Mouse (Mus musculus): Measurements from ENCODE around the gene Tsnaxip1. TPM values are rescaled to one million over a fixed set of nuclear protein-coding genes. Genes with fewer than 3 reads are reported as not detected.

Tsnaxip1 gene
- polyA plus RNA-seq, 1 experiment from 2014 or later, result 0.77 TPM

GRCm38 (mm10) chr8:105795785-105796184, 31.7 kb upstream of the Tsnaxip1 start:
- no peak for ATAC-seq
- H3K4me3 ChIP-seq (ENCODE audit: low read depth, low read length), result no peak overlapping the region

GRCm38 (mm10) chr8:105798408-105798807, 29.1 kb upstream of the Tsnaxip1 start:
- ATAC-seq, result no peak
- H3K27ac ChIP-seq (ENCODE audit: low read length), result no peak overlapping the region
- no peak overlapping the region for H3K4me2 ChIP-seq (ENCODE audit: low read length)
- WGBS, result 92% methylated on average over 5 of the region's 5 CpGs
- H3K27me3 ChIP-seq (ENCODE audit: control insufficient read depth, insufficient read depth, low read depth, low read length), result no peaks in the 10 kb centered on the region
- no peaks in the 10 kb centered on the region for H3K9me3 ChIP-seq (replicated peaks; ENCODE audit: control insufficient read depth, low read length, poor library complexity, severe bottlenecking)
- H3K9ac ChIP-seq (ENCODE audit: low read depth, low read length), result no peak overlapping the region
- H3K4me3 ChIP-seq (ENCODE audit: low read depth, low read length), result no peak overlapping the region
- H3K36me3 ChIP-seq (ENCODE audit: control insufficient read depth, insufficient read depth, low read length), result no peaks in the 10 kb centered on the region
- H3K4me1 ChIP-seq (ENCODE audit: control insufficient read depth, insufficient read depth, low read length), result 0 out of 2 replicates have a peak, but pooled peaks cover 3% of the 10 kb centered on the region

More at GRCm38 (mm10) chr8:105795785-105796184, 31.7 kb upstream of the Tsnaxip1 start:
- Histone ChIP-seq H3K4me2 (ENCODE audit: low read length) (no peak overlapping the region), H3K9me3 (replicated peaks; ENCODE audit: control insufficient read depth, low read length, poor library complexity, severe bottlenecking) (no peaks in the 10 kb centered on the region), H3K27me3 (ENCODE audit: control insufficient read depth, insufficient read depth, low read depth, low read length) (no peaks in the 10 kb centered on the region), H3K9ac (ENCODE audit: low read depth, low read length) (no peak overlapping the region), H3K27ac (ENCODE audit: low read length) (no peak overlapping the region), H3K4me1 (ENCODE audit: control insufficient read depth, insufficient read depth, low read length) (0 out of 2 replicates have a peak, but pooled peaks cover 3% of the 10 kb centered on the region), H3K36me3 (ENCODE audit: control insufficient read depth, insufficient read depth, low read length) (no peaks in the 10 kb centered on the region)
- 78% methylated on average over 1 of the region's 1 CpGs for WGBS

GRCm38 (mm10) chr8:105799091-105799812, 28.3 kb upstream of the Tsnaxip1 start:
- Histone ChIP-seq H3K27me3 (ENCODE audit: control insufficient read depth, insufficient read depth, low read depth, low read length) (no peaks in the 10 kb centered on the region), H3K9ac (ENCODE audit: low read depth, low read length) (no peak overlapping the region), H3K27ac (ENCODE audit: low read length) (peak overlapping the region; percentile 29; the same call in 1 of the 2 replicates), H3K4me2 (ENCODE audit: low read length) (no peak overlapping the region), H3K4me1 (ENCODE audit: control insufficient read depth, insufficient read depth, low read length) (0 out of 2 replicates have a peak, but pooled peaks cover 3% of the 10 kb centered on the region), H3K4me3 (ENCODE audit: low read depth, low read length) (no peak overlapping the region), H3K9me3 (replicated peaks; ENCODE audit: control insufficient read depth, low read length, poor library complexity, severe bottlenecking) (no peaks in the 10 kb centered on the region), H3K36me3 (ENCODE audit: control insufficient read depth, insufficient read depth, low read length) (no peaks in the 10 kb centered on the region)
- WGBS, result 65% methylated on average over 8 of the region's 8 CpGs
- ATAC-seq, result no peak

GRCm38 (mm10) chr8:105801153-105801904, 26.2 kb upstream of the Tsnaxip1 start:
- H3K9me3 ChIP-seq (replicated peaks; ENCODE audit: control insufficient read depth, low read length, poor library complexity, severe bottlenecking), result no peaks in the 10 kb centered on the region
- 0 out of 2 replicates have a peak, but pooled peaks cover 3% of the 10 kb centered on the region for H3K4me1 ChIP-seq (ENCODE audit: control insufficient read depth, insufficient read depth, low read length)
- H3K36me3 ChIP-seq (ENCODE audit: control insufficient read depth, insufficient read depth, low read length), result 0 out of 2 replicates have a peak, but pooled peaks cover 2% of the 10 kb centered on the region
- H3K27ac ChIP-seq (ENCODE audit: low read length), result no peak overlapping the region
- WGBS, result 93% methylated on average over 6 of the region's 6 CpGs
- no peak overlapping the region for H3K9ac ChIP-seq (ENCODE audit: low read depth, low read length)
- H3K4me3 ChIP-seq (ENCODE audit: low read depth, low read length), result no peak overlapping the region
- no peak for ATAC-seq
- H3K27me3 ChIP-seq (ENCODE audit: control insufficient read depth, insufficient read depth, low read depth, low read length), result no peaks in the 10 kb centered on the region
- H3K4me2 ChIP-seq (ENCODE audit: low read length), result no peak overlapping the region

- Histone ChIP-seq H3K4me2 (ENCODE audit: low read length) (no peak overlapping the region), H3K9ac (ENCODE audit: low read depth, low read length) (no peak overlapping the region), H3K36me3 (ENCODE audit: control insufficient read depth, insufficient read depth, low read length) (0 out of 2 replicates have a peak, but pooled peaks cover 2% of the 10 kb centered on the region), H3K4me1 (ENCODE audit: control insufficient read depth, insufficient read depth, low read length) (no peaks in the 10 kb centered on the region), H3K27me3 (ENCODE audit: control insufficient read depth, insufficient read depth, low read depth, low read length) (no peaks in the 10 kb centered on the region), H3K9me3 (replicated peaks; ENCODE audit: control insufficient read depth, low read length, poor library complexity, severe bottlenecking) (no peaks in the 10 kb centered on the region), H3K27ac (ENCODE audit: low read length) (no peak overlapping the region), H3K4me3 (ENCODE audit: low read depth, low read length) (no peak overlapping the region)
- 96% methylated on average over 7 of the region's 7 CpGs for WGBS
- no peak for ATAC-seq
Measured at GRCm38 (mm10) chr8:105804797-105805196, 22.7 kb upstream of the Tsnaxip1 start.

- H3K36me3 ChIP-seq (ENCODE audit: control insufficient read depth, insufficient read depth, low read length), result 0 out of 2 replicates have a peak, but pooled peaks cover 2% of the 10 kb centered on the region
Measured at GRCm38 (mm10) chr8:105805346-105805745, 22.2 kb upstream of the Tsnaxip1 start.

GRCm38 (mm10) chr8:105805964-105806363, 21.6 kb upstream of the Tsnaxip1 start:
- no peak for ATAC-seq
- Histone ChIP-seq H3K4me3 (ENCODE audit: low read depth, low read length) (no peak overlapping the region), H3K9me3 (replicated peaks; ENCODE audit: control insufficient read depth, low read length, poor library complexity, severe bottlenecking) (no peaks in the 10 kb centered on the region), H3K36me3 (ENCODE audit: control insufficient read depth, insufficient read depth, low read length) (0 out of 2 replicates have a peak, but pooled peaks cover 3% of the 10 kb centered on the region), H3K27ac (ENCODE audit: low read length) (no peak overlapping the region), H3K9ac (ENCODE audit: low read depth, low read length) (no peak overlapping the region), H3K4me1 (ENCODE audit: control insufficient read depth, insufficient read depth, low read length) (no peaks in the 10 kb centered on the region), H3K4me2 (ENCODE audit: low read length) (no peak overlapping the region), H3K27me3 (ENCODE audit: control insufficient read depth, insufficient read depth, low read depth, low read length) (no peaks in the 10 kb centered on the region)
- WGBS, result 91% methylated on average over 1 of the region's 1 CpGs

More at GRCm38 (mm10) chr8:105805346-105805745, 22.2 kb upstream of the Tsnaxip1 start:
- no peaks in the 10 kb centered on the region for H3K27me3 ChIP-seq (ENCODE audit: control insufficient read depth, insufficient read depth, low read depth, low read length)
- H3K4me1 ChIP-seq (ENCODE audit: control insufficient read depth, insufficient read depth, low read length), result no peaks in the 10 kb centered on the region
- H3K4me2 ChIP-seq (ENCODE audit: low read length), result no peak overlapping the region
- no peak overlapping the region for H3K27ac ChIP-seq (ENCODE audit: low read length)
- no peak overlapping the region for H3K4me3 ChIP-seq (ENCODE audit: low read depth, low read length)
- no peak overlapping the region for H3K9ac ChIP-seq (ENCODE audit: low read depth, low read length)
- ATAC-seq, result no peak
- H3K9me3 ChIP-seq (replicated peaks; ENCODE audit: control insufficient read depth, low read length, poor library complexity, severe bottlenecking), result no peaks in the 10 kb centered on the region
- WGBS, result 65% methylated on average over 3 of the region's 3 CpGs

GRCm38 (mm10) chr8:105807766-105808165, 19.8 kb upstream of the Tsnaxip1 start:
- no peaks in the 10 kb centered on the region for H3K9me3 ChIP-seq (replicated peaks; ENCODE audit: control insufficient read depth, low read length, poor library complexity, severe bottlenecking)
- ATAC-seq, result no peak
- no peaks in the 10 kb centered on the region for H3K4me1 ChIP-seq (ENCODE audit: control insufficient read depth, insufficient read depth, low read length)
- H3K27ac ChIP-seq (ENCODE audit: low read length), result no peak overlapping the region
- no peaks in the 10 kb centered on the region for H3K27me3 ChIP-seq (ENCODE audit: control insufficient read depth, insufficient read depth, low read depth, low read length)
- 77% methylated on average over 5 of the region's 5 CpGs for WGBS
- no peak overlapping the region for H3K4me2 ChIP-seq (ENCODE audit: low read length)
- H3K36me3 ChIP-seq (ENCODE audit: control insufficient read depth, insufficient read depth, low read length), result 0 out of 2 replicates have a peak, but pooled peaks cover 5% of the 10 kb centered on the region
- no peak overlapping the region for H3K9ac ChIP-seq (ENCODE audit: low read depth, low read length)
- H3K4me3 ChIP-seq (ENCODE audit: low read depth, low read length), result no peak overlapping the region

- no peak for ATAC-seq
- no peak overlapping the region for H3K27ac ChIP-seq (ENCODE audit: low read length)
- H3K4me3 ChIP-seq (ENCODE audit: low read depth, low read length), result no peak overlapping the region
- no peaks in the 10 kb centered on the region for H3K27me3 ChIP-seq (ENCODE audit: control insufficient read depth, insufficient read depth, low read depth, low read length)
- no peak overlapping the region for H3K9ac ChIP-seq (ENCODE audit: low read depth, low read length)
- no peaks in the 10 kb centered on the region for H3K9me3 ChIP-seq (replicated peaks; ENCODE audit: control insufficient read depth, low read length, poor library complexity, severe bottlenecking)
- 98% methylated on average over 2 of the region's 2 CpGs for WGBS
- H3K4me1 ChIP-seq (ENCODE audit: control insufficient read depth, insufficient read depth, low read length), result no peaks in the 10 kb centered on the region
- 0 out of 2 replicates have a peak, but pooled peaks cover 5% of the 10 kb centered on the region for H3K36me3 ChIP-seq (ENCODE audit: control insufficient read depth, insufficient read depth, low read length)
- no peak overlapping the region for H3K4me2 ChIP-seq (ENCODE audit: low read length)
Measured at GRCm38 (mm10) chr8:105808480-105808879, 19.1 kb upstream of the Tsnaxip1 start.

Measured in midbrain, embryonic 16.5 days (tissue).